Mouse (Mus musculus): ENCODE results near the gene Lsm12.

Gene Lsm12

DNA sequence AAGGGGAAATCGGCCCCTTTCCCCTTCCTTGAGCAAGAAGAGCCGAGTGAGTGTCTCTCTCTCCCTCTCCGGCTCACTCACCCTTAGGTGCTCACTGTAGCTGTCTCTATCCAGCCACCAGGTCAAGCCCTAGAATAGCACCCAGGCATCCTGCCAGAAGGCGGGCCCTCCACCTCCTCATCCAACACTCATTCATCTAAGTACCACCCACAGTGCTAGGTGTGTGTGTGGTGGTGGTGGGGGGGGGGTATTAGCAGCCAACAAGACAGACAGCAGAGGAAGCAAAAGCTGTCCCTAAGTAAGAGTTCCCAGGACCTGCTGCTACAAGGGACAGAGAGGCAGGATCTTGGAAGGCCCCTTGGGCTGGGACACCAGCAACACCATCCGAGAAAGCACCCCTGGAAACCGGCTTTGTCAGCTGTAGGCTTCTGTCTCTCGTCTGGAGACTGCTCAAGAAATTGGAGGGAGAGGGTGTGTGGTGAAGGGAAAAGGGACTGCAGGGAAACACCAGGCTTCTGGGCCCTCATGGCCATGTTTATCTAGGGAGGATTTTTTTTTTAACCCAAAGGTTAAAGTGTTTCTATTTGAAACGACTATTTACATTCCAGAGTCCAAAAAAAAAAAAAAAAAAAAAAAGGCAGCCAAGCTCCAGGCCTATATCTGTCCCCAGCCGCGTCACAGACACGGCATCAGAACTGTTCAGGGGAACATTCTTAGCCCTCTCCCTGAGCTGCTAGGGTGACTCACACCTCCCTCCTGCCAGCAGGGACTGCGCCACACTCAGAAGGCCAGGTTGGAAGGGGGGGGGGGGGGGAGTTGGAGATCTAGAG is 31.2 kb upstream of the Lsm12 start:
- no peak for DNase-seq

DNA sequence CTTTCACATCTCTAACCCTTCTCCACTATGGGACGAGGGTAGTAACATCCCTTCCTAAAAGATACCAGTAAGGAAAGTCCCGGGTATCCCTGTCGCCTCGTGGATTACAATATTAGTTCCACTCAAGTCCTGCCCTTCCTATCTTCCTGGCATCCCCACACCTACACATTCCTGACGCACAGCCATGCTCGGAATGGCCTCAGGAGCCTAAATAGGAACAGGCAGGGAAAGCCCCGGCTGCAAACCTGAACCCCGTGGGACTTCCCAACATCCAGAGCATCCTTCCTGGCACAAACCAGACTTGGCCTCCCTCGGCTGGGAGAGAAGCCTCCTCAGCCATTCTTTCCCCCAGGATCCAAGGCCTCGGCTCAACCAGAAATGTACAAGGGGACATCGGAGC is 30.4 kb upstream of the Lsm12 start:
- no peak for DNase-seq

DNA sequence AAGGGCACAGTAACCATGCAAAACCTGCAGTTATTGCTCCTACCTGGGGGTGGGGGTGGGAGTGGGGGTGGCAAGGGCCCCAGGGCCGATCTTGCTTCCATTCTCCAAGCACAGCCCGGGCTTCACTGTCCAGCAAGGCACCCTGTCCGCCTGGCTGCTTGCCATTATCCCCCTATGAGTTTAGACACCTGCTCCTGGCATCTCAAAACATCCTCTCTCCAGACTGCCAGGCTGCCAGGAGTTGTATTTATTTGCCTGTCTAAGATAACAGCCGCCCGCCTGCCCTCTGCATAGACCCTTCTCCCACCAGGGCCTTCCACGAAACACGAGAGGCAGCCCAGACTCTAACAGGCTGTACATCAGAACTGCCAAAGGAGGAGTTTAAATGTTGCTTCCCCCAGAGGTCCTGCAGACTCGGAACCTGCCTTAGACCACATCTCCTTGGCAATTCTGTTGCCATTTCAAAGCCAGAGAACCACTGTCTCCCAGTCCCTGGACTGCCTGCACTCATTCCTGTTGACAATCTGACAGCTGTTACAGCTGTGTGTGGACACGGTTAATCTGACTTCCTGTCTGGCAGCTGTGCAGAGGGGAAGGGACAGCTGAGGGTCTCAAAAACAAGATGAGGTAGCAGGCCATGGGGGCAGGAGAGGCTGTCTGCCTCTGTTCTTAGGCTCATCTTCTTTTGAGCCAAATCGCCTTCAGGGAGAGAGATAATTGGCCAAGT is 29.5 kb upstream of the Lsm12 start:
- no peak for DNase-seq

DNA sequence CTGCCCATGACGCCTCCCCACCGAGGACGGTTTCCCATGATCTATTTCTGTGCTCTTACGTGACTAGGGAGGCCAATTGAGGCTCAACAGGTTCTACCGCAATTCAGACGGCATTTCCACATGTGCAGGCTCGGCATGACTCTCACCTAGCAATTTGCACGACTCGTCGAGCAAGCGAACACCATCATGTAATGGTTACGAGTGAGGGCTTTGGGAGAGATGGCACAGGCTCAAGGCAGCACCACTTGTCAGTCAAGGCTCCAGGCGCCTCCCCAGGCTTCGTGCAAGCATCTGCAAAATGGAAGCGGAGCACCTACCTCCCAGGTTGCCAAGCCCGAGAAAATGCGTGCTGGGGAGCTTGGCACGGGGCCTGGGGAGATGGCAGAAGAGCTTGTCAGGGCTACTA is 26.8 kb upstream of the Lsm12 start:
- no peak for DNase-seq

DNA sequence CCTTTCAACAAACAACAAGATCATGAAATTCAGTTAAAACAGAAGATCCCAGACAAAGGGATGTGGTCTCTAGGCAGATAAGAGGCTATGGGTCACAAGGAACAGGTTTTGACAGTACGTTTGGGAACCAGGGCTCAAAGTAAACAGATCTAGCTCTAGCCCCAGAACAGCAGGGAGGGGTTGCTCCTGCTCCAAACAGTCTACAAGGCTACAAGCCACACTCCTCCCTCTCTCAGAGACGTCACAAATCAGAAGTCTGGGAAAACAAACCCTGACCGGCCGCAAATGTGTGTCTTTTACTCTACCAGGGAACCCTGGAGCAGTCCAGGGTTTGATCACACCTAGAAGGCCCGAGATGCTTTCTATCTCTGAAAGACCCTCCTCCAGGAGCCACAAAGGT is 25.9 kb upstream of the Lsm12 start:
- no peak for DNase-seq

DNA sequence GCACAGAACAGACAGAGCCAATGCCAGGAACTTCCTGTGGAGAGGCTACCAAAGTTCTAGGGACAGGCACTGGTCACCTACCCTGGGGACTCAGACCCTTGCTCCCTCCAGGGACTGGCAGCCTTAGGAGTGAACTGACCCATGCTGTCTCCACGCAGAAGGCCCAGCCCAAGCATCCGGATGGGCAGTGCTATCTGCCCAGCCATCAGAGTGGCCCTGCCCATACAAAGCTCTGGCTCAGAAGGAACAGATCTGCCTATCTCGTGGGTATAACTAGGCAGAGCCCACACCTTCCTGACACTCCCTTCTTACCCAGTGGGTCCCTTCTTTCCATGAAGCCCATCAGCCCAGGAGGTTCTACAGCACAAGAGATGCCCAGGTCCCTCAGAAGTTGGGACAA is 25.1 kb upstream of the Lsm12 start:
- DNase-seq: no peak

DNA sequence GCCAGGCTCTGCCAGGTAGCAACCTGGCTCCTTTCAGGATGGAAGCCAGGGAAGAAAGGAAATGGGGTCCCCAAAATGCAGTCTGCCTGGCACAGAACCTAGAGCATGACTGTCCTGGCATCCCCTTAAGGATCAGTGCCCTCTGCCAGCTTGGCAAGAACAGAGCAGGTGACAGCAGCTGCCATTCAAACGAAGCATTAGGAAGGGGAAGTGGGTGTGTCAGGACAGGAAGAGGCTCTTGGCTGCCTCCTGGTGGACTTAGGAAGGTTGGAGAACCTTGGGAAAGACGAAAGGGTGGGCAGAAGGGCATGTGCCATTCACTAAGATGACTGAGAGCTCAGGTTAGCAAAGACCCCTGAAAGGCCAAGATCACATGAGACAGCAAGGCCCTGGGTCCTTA is 24.6 kb upstream of the Lsm12 start:
- DNase-seq: peak; percentile 50

DNA sequence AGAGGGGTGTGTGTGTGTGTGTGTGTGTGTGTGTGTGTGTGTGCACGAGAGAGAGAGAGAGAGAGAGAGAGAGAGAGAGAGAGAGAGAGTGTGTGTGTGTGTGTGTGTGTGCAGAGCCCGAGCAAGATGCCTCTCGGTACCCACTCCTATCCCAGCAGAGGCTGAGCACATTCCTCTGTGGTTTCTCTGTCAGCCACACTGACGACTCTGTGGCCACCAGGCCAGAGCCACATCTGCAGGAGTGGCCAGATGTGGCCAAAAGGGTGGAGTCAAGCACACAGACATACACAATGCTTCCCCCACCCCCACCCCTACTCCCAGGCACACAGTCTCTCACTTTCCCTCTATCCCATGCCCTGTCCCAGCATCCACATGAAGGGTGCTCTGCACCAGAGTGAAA is 23.8 kb upstream of the Lsm12 start:
- no peak for DNase-seq

DNA sequence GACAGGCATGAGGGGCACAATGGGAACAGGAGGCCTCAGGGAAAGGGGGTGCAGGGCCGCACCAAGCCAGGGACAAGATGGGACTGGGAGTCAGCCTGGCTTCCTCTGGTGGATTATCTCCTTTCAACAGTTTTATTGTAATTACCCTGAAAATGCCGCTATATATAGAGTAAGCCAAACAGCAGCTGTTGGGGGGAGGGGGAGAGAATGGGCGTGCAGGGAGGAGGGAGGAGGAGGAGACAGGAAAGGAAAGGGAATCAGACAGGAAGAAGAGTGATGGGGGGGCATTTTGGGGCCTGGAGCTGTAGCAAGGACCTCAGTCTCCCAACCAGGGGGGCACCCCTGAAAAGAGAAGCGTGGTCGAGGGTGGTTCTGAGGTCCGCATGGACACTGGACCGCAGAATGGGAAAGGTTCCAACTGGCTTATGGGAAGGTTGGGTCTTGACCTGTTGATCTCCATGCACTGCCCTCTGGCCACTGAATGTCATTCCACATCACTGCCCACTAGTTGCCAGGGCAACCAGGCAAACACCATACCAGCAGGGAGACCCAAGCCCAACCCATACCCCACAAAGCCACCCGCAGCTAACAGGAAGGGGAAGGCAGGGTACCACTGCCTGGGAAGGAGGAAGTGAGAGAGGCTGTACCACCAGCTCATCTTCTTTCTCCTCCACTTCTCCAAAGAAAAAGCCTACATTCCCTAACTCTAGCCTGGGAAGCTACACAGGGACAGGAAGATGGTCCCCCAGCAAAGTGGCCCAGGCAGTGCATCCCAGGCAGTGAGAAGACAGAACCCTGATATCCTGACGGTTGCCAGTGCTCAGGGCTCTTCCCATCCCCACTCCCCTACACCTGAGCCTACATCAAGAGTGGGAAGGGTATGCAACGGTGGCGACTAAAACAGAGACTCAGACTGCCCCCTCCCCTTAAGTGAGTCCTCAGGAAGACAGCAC is 23.0 kb upstream of the Lsm12 start:
- peak; percentile 21 for DNase-seq

DNA sequence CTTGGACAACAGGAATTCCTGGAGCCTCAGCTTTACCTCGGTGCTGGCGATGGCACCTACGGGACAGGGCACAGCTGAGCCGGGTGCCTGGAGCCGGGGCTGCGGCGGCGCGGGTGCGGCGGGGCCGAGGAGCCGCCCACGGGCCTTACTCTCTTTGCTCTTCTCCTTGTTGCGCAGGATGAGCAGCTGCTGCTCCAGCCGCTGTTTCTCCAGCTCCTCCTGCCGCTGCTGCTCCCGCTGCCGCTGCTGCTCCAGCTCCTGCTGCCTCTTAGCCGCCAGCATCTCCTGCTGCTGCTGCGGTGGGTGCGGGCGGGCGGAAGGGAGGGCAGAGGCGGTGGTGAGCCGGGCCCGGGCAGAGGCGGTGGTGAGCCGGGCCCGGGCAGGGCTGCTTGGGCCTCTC is 21.4 kb upstream of the Lsm12 start:
- DNase-seq: no peak

DNA sequence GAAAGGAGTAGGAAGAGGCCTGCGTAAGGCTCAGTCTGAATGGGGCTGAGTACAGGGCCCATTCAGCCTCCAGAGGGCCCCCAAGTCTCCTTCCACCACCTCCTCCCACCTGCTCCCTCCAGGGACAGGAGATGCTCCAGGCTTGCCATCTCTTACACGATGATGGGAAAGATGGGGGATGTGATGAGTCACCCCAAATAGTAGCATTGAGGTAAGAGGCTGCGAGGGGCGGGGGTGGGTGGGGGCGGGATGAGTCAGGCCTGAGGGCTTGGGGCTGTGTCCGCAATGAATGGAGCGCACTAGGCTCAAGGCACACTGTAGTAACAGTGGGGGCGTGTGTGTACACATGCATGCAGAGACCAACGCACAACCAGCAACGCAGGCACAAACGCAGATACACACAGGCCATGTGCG is 16.3 kb upstream of the Lsm12 start:
- no peak for DNase-seq

DNA sequence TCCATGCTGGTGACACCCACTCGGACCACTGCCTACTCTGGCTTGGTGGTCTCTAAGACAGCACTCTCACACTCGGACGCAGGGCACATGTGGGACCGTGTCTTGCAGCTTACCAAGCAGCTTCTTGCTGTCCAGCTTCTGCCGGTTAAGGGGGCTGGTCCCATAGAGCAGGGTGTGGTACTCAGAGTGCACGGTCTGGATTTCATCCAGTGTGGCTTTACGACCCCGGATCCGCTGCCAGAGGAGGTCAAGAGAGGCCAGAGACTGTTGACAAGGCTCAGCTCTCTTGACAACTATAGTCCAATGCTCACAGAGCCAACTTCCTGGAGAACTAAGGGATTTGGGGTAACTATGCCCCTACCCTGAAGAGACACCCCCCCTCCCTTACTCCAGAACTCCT is 14.8 kb upstream of the Lsm12 start:
- no peak for DNase-seq

DNA sequence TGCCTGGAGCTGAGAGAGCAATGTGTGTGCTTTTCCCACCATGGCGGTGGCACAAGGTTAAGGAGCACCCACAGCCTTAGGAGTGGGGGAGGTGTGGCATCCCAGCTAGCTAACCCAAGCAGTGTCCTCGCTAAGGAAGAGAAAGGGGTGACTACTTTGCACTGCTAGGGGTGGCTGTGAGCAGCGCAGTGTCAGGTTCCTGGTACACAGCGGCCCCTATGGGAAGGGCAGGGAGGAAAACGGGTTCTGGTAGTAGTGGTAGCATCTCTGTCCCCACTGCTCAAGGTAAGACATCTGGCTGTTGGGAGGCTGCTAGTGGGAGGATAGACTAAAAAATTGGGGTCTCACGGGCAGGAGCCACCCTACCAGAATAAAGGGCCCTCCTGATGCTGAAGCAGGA is 13.1 kb upstream of the Lsm12 start:
- no peak for DNase-seq

DNA sequence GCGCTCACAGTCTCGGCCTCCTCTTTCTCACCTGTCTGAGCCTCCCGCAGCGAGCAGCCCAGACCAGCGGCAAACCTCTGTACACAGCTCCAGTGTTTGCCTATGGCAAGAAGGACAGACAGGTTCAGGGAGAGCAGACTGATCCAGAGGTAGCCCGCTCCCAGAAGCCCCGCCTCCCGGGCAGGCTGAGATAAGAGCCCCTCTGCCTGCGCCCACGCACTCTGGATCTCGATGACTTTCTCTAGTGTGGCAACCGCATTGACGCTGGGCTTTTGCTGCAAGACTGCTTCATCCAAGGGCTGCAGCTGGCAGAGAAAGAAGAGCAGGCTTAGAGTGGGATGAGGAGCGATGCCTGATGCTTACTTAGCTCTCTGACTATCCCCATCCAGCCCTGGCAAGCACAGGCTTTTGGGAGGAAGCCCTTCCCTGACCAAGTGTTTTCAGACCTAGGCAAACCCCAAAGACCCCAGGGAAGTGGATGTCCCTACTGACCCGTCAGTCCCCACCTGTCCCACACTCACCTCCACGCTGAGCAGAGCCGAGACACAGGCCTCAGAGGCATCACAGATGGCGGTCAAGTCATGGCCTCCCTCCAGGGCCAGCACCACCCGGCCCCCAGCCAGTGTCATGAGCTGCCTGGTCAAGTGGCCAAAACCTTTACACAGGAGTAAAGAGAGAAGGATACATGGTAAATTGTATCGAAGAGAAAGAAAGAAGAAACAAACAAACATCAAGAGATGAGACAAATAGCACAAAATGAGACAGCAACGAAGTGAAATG is 11.1 kb upstream of the Lsm12 start:
- no peak for DNase-seq

DNA sequence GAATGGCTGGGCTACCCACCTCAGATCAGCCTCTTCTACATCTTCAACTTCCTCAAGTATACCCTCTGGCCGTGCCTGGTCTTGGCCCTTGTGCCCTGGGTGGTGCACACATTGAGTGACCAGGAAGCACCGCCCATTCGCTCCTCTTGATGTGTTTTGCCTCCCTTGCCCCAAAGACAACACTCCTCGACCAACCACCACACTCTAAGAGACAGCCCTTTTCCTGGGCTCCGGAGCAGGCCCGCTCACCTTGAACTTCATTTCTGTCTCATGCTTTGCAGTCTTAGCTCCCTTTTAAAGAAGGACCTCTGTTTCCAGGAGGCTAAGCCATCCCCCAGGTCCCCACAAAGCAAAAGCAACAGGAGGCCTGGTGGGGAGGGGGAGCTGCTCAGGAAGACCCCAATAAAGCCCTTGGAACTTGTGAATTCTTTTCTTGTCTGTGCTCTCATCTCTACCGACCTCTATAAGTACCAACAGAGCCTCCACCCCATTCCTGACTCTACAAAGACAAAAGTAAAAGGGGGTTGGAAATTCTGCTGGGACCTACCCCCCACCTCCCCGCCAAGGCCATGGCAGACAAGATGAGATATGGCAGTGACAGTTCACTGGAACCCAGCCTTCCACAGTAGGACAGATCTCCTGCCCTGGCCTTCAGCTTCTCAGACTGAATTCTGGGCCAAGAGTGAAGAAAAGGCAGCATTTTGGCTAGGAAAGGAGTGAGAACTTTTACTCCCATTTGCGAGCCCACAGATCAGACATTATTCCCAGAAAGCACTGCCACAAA is 8.8 kb upstream of the Lsm12 start:
- DNase-seq: no peak

DNA sequence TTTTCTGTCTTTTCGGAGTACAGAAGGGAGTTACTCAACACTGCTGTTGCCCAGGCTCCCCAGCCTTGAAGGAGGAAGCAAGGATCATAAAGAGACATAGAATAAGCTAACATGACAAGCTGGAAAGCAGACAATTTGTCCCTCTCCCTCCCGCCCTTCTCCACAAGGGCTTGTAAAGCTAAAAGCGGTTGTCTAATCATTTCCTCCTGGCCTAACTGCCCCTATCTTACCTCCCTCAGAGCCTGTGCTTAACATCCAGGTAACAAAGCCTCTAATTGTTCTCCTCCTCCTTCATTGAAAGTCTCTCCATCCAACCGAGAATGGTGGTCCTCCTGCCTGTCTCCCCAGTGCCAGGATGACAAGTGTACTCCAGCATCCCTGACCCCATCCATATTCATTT is 5.8 kb upstream of the Lsm12 start:
- no peak for DNase-seq

DNA sequence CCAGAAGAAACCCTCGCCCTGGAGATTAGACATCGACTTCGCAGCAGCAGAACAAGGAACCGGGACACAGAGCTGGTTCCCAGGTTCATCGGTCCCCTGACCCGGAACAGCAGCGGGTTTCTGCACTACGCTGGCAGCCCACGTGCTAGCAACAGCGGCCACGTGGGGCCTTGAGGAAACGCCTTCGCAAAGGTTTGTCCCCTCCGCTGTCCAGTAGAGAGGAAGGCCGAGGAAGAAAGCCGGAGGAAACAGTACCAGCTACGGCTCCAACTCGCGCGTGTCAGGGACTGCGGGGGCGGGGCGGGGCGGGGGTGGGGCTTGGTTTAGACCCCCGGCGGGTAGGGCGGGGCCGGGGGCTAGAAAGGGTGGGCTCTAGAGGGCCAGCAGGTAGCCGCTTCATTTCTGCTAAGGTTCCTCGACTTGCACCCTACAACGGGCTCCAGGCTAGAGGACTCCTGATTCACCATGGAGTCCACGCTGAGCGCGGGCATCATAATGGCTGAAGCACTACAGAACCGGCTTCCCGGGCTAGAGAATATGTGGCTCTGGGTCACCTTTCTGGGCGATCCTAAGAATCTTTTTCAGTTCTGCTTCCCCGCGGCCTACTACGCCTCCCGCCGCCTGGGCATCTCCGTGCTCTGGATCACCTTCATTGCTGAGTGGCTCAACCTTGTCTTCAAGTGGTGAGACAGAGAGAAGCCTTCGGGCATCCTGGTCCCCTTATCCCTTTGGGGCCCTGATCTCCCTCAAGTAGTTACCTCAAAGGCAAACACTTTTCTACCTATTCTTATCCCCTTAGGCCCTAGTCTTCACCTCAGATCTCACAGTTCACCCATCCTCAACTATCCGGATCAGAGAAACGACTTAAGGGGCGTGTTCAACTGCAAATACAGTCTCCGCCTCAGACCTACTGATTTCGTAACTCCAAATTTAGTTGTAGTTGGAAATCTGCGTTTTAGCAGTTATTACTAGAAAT is 4.7 kb upstream of the Lsm12 start, which contains the start of gene G6pc3:
Gene G6pc3, plus strand, starts transcription at position 160 of the 976 bp plus-strand sequence.
- peak; percentile 68 for DNase-seq

DNA sequence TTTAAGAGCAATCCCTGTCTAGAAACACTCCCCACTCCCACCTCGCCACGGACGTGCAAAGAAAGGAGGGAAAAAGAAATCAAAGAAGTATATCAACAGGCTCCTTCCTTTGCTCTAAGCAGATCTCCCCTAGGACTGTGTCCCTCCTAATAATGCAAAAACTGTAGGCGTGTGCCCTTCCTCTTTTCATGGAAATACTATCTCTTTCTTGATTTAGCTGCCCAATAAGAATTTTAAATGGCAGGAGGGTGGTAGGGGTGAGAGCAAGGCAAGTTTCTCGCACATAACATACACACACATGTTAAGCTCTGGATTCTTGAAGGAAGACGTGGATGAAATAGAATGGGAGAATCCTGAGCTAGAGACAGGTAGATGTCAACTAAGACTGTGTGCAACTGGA is 3.9 kb upstream of the Lsm12 start:
- DNase-seq: no peak

DNA sequence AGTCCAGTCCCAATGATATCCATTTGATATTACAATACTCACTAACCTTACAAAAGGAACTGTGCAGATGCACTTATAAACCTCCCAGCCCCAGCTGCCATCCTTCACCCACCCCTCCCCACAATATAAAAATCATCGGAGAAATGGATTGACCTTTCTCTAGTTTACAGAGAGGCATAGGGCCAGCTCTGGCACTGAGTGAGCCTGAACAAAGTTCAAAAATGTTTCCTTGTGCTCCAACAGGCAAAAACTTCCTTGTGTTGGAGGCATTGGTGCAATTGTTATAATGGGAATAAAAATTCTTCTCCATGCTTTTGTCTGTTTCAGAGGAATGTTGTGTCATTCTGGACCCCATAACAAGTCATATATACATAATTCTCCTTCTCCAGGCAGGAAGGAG is 1.1 kb upstream of the Lsm12 start:
- DNase-seq: no peak

DNA sequence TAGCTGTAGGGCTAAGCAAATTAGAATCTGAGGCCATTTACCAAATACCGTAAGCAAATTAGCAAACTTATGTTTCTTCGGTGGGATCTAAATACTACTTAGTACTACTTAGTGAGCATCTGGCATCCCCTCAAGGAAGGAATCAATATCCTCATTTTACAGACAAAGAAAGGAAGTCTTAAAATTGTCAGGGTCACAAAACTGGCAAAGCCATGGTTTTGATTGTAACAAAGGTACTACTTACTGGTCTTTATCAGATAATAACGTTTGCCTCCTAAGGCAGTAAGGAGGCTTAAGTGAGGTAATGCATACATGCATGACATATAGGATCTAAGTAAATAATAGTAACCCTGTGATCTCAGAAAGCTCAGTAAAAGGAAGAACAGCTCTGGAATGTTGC is 581 bp upstream of the Lsm12 start:
- no peak for DNase-seq
